Mouse (Mus musculus) frontal cortex, adult 2 months (tissue): Measurements from ENCODE around the gene Dpp7. TPM values are rescaled to one million over a fixed set of nuclear protein-coding genes. Genes with fewer than 3 reads are reported as not detected.
A peak's percentile ranks its signal among the peaks of the same experiment; 100 is the strongest.

Experiments used
- DNase-seq, 2 experiments: peaks; one replicate each; pipeline ENCODE4 v3.0.0; 2022; ENCODE audit warnings: low spot score in 1 of 2; ENCODE audit errors: extremely low spot score in 1 of 2
- polyA plus RNA-seq: library from polyadenylated mRNA; depleted of rRNA; stranded (reverse); fragments of >200 nt; gene quantifications from 2 replicates; pipeline ENCODE4 v1.2.3, GENCODE M21; 2012; rRNA removed

Gene Dpp7
- polyA plus RNA-seq, 1 experiment: 63.9 TPM

DNA sequence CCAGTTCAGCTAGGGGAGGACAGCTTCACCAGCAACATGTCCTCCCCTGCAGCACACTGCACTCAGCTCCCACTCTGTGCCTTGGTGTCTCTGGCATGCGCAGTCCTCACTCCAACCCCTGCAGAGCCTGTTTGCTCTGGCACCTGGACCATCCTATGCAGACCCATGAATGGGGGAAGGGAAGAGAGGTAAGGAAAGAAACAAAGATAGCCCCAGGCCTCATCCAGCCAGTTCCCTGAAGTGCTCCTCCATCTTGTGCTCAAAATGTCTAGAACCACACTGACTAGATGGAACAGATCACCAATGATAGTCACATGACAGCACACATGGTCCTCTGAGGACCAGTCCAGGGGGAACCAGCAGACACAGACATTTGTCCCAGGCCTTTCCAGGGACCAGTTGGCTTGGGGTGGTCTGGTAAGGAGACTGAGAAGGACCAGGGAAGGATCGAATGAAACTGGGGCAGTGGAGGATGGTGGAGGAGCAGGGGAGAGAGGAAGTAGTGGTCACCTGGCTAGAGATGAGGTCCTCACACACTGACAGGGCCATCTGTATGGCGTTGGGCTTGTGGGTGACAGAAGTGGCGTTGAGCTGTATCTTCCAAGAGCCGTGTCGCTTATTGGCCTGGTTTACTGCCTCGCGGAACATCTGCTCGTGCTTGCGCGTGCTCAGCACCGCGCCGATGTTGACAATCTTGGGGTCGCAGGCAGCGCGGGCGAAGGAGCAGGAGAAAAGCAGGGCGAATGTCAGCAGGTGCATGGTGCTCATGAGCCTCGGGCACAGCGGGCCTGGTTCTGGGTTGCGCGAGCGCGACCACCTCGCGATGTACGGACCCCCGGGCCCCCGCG is 37.8 kb downstream of the Dpp7 start:
- peak in 1 of 2 experiments; percentile 75 for DNase-seq

GRCm38 (mm10) chr2:25311491-25311891 is 44.7 kb downstream of the Dpp7 start:
- DNase-seq: no peak

- no peak for DNase-seq
Measured at GRCm38 (mm10) chr2:25310969-25311368, 45.2 kb downstream of the Dpp7 start.

DNA sequence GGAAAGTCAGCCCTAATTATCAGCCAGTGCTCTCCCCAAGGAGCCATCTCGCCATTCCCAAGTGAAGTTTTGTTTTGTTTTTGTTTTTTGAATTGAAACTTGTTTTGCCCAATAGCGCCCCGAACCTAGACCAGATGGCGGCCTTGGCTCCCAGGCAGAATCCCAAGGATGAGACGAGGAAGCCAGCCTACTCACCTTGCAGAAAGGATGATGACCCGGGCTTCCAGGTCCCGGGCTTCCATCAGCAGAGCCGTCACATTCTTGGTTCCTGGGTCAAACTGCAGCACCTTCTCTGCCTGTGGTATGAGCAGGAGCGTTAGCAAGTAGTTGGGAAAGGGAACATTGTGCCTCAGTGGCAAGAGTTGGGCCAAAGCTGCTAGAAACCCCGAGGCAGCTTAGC is 46.0 kb downstream of the Dpp7 start:
- DNase-seq: no peak

- no peak for DNase-seq
Measured at GRCm38 (mm10) chr2:25305587-25306359, 50.4 kb downstream of the Dpp7 start.

DNA sequence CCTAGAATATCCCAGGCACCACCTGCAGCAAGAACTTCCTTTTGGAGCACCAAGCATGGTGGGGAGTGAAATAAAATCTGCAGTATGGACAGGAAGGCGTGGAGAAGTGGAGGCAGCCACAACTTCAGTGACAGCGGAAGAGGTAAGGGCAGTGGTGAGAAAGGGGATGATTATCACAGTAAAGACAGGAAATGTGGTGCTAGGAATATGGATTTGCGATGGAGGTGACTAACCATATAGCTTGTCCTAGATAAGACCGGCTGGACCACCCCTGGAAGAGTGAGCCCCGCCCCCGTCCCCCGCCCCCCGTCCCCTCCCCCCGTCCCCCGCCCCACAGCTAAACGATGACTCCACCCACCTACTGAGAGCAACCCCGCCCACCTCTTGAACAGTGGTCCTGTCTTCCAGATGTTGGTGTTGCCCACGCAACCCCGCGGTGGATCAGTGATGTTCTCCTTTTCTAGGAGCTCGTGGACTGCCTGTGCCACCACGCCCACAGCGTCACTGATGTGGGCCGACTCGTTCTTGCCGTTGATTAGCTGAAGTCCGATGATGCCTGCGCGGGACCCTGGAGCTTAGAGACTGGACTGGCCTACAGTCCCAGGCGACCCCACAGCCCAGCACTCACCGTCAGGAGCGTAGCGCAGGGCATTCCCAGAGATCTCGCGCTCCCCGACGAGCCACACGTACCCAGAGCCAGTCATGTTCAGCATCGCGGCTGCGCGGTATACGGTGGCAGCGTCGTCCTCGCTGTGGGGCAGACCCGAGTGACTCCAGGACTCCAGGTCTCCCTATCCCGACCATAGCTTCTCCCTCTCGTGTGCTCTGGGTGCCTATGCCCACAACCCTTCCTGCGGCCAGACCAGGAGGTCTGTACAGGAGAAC is 51.3 kb downstream of the Dpp7 start:
- peak in 1 of 2 experiments; percentile 64 for DNase-seq

DNA sequence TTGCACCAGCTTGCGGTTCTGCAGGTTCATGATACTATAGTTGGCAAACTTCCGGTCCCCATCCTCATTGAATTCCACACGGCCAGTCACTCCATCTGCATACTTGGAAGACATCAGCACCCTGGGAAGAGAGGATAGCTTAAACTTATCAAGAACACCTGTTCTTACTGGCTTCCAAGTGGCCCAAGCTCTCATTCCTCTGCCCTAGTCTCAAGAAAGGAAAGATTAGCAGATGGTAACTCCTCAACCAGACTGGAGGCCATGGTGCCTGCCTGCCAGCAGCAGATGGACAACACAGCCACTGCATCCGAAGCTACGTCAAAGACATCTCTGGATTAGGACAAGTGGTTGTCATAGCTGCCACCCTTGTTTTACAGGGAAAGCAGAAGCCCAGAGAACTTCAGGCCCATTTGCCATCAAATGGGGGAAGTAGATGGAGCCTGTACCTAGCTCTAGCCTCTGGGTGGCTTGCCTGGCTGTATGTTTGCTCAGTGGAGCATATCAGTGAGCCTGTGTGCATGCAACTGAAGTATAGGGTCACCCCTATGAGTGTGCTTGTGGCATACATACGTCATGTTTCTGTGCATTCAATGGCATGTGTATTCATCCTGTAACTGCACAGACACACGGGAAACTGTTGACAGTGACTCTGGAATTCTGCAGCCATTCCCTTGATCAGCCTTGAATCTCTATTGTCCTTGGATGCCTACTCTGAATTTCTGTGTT is 52.1 kb downstream of the Dpp7 start:
- no peak for DNase-seq

DNA sequence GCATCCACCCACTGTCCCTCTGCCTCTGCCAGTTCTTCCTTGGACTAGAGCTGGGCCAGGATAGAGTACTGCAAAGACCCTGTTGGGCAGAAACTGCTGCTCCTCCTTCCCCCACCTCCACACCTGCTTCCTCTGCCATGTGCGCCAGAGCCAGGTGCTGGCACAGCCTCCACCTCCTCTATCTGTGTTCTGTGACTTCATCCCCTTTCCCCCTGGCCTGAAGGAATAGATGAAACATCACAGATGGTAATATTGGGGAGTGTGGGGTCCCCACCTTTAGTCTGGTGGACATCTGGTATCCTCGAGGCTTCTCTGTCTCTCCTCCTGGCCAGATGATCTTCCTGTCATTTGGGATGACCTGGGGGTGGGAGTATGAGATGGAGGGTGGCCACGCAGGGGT is 52.7 kb downstream of the Dpp7 start:
- DNase-seq: no peak

Other genes starting within 250 kb of the Dpp7 start
- gene Nrarp, start 175.6 kb downstream of the Dpp7 start, polyA plus RNA-seq: 38.7 and 39.1 TPM in 2 replicates
- gene Tor4a, start 159.5 kb downstream of the Dpp7 start, polyA plus RNA-seq: 2.6 and 3.0 TPM in 2 replicates
- 60.2 and 65.6 TPM in 2 replicates for gene Nelfb, start 144.9 kb downstream of the Dpp7 start, polyA plus RNA-seq
- gene Stpg3, start 141.7 kb downstream of the Dpp7 start, polyA plus RNA-seq: 0.06 and 0.15 TPM in 2 replicates
- 0.16 and 0.19 TPM in 2 replicates for gene Fam166a, start 137.6 kb downstream of the Dpp7 start, polyA plus RNA-seq
- 499 and 548 TPM in 2 replicates for gene Tubb4b, start 131.7 kb downstream of the Dpp7 start, polyA plus RNA-seq
- gene Slc34a3, start 122.0 kb downstream of the Dpp7 start, polyA plus RNA-seq: 0.08 and 0.15 TPM in 2 replicates
- not detected in 2 replicates for gene Rnf224, start 119.6 kb downstream of the Dpp7 start, polyA plus RNA-seq
- 248 and 300 TPM in 2 replicates for gene Rnf208, start 114.1 kb downstream of the Dpp7 start, polyA plus RNA-seq
- gene Cysrt1, start 113.9 kb downstream of the Dpp7 start, polyA plus RNA-seq: 0.24 and 0.53 TPM in 2 replicates
- 15.8 and 16.4 TPM in 2 replicates for gene AL732309.1, start 109.5 kb downstream of the Dpp7 start, polyA plus RNA-seq
- 29.8 and 31.1 TPM in 2 replicates for gene Tmem203, start 100.9 kb downstream of the Dpp7 start, polyA plus RNA-seq
- 13.5 and 18.9 TPM in 2 replicates for gene Tprn, start 93.7 kb downstream of the Dpp7 start, polyA plus RNA-seq
- 75.4 and 86.0 TPM in 2 replicates for gene Ssna1, start 83.9 kb downstream of the Dpp7 start, polyA plus RNA-seq
- 69.9 and 79.0 TPM in 2 replicates for gene Anapc2, start 83.9 kb downstream of the Dpp7 start, polyA plus RNA-seq
- gene Tmem210, start 68.2 kb downstream of the Dpp7 start, polyA plus RNA-seq: not detected in 2 replicates
- gene Lrrc26, start 66.4 kb downstream of the Dpp7 start, polyA plus RNA-seq: 0.15 TPM in 1 of 2 replicates, not detected in the other
- 313 and 325 TPM in 2 replicates for gene Grin1, start 37.2 kb downstream of the Dpp7 start, polyA plus RNA-seq
- gene Man1b1, start 24.0 kb downstream of the Dpp7 start, polyA plus RNA-seq: 31.1 and 31.8 TPM in 2 replicates
- gene Uap1l1, start 9.3 kb upstream of the Dpp7 start, polyA plus RNA-seq: 15.0 and 17.9 TPM in 2 replicates
- gene Sapcd2, start 16.0 kb upstream of the Dpp7 start, polyA plus RNA-seq: 3.9 and 5.3 TPM in 2 replicates
- gene Entpd2, start 39.5 kb upstream of the Dpp7 start, polyA plus RNA-seq: 14.1 and 19.3 TPM in 2 replicates
- gene Npdc1, start 43.0 kb upstream of the Dpp7 start, polyA plus RNA-seq: 383 and 426 TPM in 2 replicates
- gene Fut7, start 66.9 kb upstream of the Dpp7 start, polyA plus RNA-seq: 0.40 and 0.67 TPM in 2 replicates
- 107 TPM in 2 replicates for gene Abca2, start 72.3 kb upstream of the Dpp7 start, polyA plus RNA-seq
- 0.42 and 1.4 TPM in 2 replicates for gene Clic3, start 100.5 kb upstream of the Dpp7 start, polyA plus RNA-seq
- 110 and 114 TPM in 2 replicates for gene Paxx, start 104.7 kb upstream of the Dpp7 start, polyA plus RNA-seq
- 2,136 and 2,926 TPM in 2 replicates for gene Ptgds, start 113.7 kb upstream of the Dpp7 start, polyA plus RNA-seq
- gene Lcn12, start 137.6 kb upstream of the Dpp7 start, polyA plus RNA-seq: not detected in 2 replicates
- gene Fbxw5, start 144.4 kb upstream of the Dpp7 start, polyA plus RNA-seq: 64.7 and 72.3 TPM in 2 replicates
- gene C8g, start 145.4 kb upstream of the Dpp7 start, polyA plus RNA-seq: 2.5 and 2.8 TPM in 2 replicates
- 8.1 and 9.1 TPM in 2 replicates for gene Traf2, start 190.6 kb upstream of the Dpp7 start, polyA plus RNA-seq
- gene Edf1, start 201.5 kb upstream of the Dpp7 start, polyA plus RNA-seq: 287 and 289 TPM in 2 replicates
- 2.1 and 2.5 TPM in 2 replicates for gene Mamdc4, start 218.5 kb upstream of the Dpp7 start, polyA plus RNA-seq
- gene Phpt1, start 218.9 kb upstream of the Dpp7 start, polyA plus RNA-seq: 134 and 161 TPM in 2 replicates
- 114 and 122 TPM in 2 replicates for gene Ajm1, start 225.4 kb upstream of the Dpp7 start, polyA plus RNA-seq